Comparison of ENCODE assay signal across 11 mouse cellular contexts in the genomic region with DNA sequence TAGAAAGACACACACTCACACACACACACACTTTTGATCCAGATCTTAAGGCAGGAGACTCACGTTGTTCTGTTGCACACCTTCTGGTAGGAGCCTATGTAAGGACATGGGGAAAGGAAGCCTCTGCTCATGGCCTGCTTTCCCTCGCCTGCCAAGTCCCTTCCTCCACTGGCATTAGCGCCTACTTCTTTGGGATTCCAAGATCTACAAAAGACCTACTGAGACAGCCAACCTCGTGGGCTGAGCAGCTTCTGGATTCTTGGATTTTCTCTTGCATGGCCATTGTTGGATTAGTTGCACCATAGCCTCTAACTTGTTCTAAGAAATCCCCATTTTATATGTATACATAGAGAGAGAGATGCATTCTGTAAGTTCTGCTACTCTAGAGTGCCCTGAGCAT. TPM values are rescaled to one million over a fixed set of nuclear protein-coding genes. Genes with fewer than 3 reads are reported as not detected.
"Had no signal": no experiment of that assay in that cellular context is flagged by ENCODE, and none has a peak within 500 bp of the region (broad histone marks: within the 10 kb centered on the region; RNA-seq: fewer than 3 reads in every experiment).

No protein-coding gene starts in this region.

RNA-seq across cellular contexts. Expression of gene Sbpl, which starts 4.2 kb away (rescaled TPM):
- polyA plus RNA-seq: neural tube, embryonic 13.5 days; neural tube, embryonic 14.5 days; neural tube, embryonic 15.5 days; small intestine, adult 2 months; spleen, adult 2 months; stomach, embryonic 14.5 days; stomach, embryonic 15.5 days; stomach, embryonic 16.5 days; stomach, postnatal 0 days; testis, adult 2 months; urinary bladder, adult 2 months had no signal

RNA-seq across cellular contexts. Expression of gene Sbp, which starts 9.4 kb away (rescaled TPM):
- polyA plus RNA-seq: neural tube, embryonic 13.5 days; neural tube, embryonic 14.5 days; neural tube, embryonic 15.5 days; small intestine, adult 2 months; spleen, adult 2 months; stomach, embryonic 14.5 days; stomach, embryonic 15.5 days; stomach, embryonic 16.5 days; stomach, postnatal 0 days; testis, adult 2 months; urinary bladder, adult 2 months had no signal

RNA-seq across cellular contexts. Expression of gene Prss30, which starts 29.5 kb away (rescaled TPM):
- polyA plus RNA-seq: neural tube, embryonic 13.5 days; neural tube, embryonic 15.5 days; stomach, embryonic 14.5 days; testis, adult 2 months had no signal

RNA-seq across cellular contexts. Expression of gene Dcpp3, which starts 33.6 kb away (rescaled TPM):
- polyA plus RNA-seq: neural tube, embryonic 13.5 days; neural tube, embryonic 14.5 days; neural tube, embryonic 15.5 days; small intestine, adult 2 months; spleen, adult 2 months; stomach, embryonic 14.5 days; stomach, embryonic 15.5 days; stomach, embryonic 16.5 days; stomach, postnatal 0 days; testis, adult 2 months; urinary bladder, adult 2 months had no signal

RNA-seq across cellular contexts. Expression of gene Prss22, which starts 47.1 kb away (rescaled TPM):
- polyA plus RNA-seq: neural tube, embryonic 13.5 days; neural tube, embryonic 14.5 days; neural tube, embryonic 15.5 days; testis, adult 2 months had no signal
